Mouse (Mus musculus): ENCODE results near the gene Lgals3.

DNA sequence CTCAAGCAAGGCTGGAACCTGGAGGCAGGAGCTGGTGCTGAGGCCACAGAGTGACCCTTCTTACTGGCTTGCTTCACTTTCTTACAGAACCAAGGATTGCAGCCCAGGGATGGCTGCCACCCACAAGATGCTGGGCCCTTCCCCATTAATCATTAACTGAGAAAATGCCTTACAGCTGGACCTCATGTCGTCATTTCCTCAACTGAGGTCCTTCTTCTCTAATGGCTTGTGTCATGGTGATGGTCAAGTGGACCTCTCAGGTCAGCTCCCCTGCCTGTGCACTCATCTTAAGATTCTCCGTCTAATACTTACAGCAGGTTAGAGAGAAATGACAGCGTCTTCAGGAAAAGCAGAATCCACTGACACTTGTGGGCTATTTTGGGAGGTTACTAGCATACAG lies 49.8 kb downstream of the Lgals3 start:
- TF ChIP-seq POLR2A (IDR thresholded peaks at IDR 0.05; ENCODE audit: insufficient read depth, low read length): no peak
- TF ChIP-seq EP300 (IDR thresholded peaks at IDR 0.05; ENCODE audit: insufficient read depth, low read depth, low read length): no peak
- TF ChIP-seq CTCF (IDR thresholded peaks at IDR 0.05; ENCODE audit: low read depth, low read length): no peak
